27 mouse cellular contexts compared by ENCODE assay signal in the genomic region with DNA sequence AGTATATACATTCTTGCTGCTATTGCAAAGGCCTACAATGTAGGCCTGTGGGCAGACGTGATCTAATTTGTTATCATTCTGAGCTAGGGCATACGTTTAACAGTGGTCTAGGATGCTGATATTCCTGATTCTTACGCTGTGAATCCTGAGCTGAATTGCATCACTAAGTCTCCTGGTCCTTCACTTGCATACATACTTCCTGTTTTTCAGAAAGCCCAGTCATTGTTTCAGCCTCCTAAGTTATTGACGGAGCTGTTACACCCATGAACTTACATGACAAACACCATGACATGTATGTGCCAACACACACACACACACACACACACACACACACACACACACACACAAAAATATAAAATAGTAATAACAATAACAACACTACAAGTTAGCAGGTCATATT. TPM values are rescaled to one million over a fixed set of nuclear protein-coding genes. Genes with fewer than 3 reads are reported as not detected.
"Had no signal": no experiment of that assay in that cellular context is flagged by ENCODE, and none has a peak within 500 bp of the region (broad histone marks: within the 10 kb centered on the region; RNA-seq: fewer than 3 reads in every experiment).

No protein-coding gene starts in this region.

- H3K27ac ChIP-seq: kidney, embryonic 15.5 days; liver, embryonic 14.5 days; lung, embryonic 15.5 days; macrophage; neural tube, embryonic 12.5 days; neural tube, embryonic 15.5 days had no signal

- H3K4me3 ChIP-seq: kidney, embryonic 15.5 days; lung, embryonic 15.5 days; neural tube, embryonic 12.5 days; neural tube, embryonic 15.5 days had no signal

- H3K4me1 ChIP-seq: kidney, embryonic 15.5 days; lung, embryonic 15.5 days; neural tube, embryonic 12.5 days; neural tube, embryonic 15.5 days had no signal

- DNase-seq: kidney, adult 11 months; kidney, adult 8-10 months; kidney, postnatal 10 days; kidney, postnatal 4 days; lung, adult 18-20 months; lung, postnatal 14 days; midbrain, embryonic 14.5 days; retina, postnatal 1 day; thymus, adult 2 months; thymus, postnatal 14 days; thymus, postnatal 4 days had no signal

- H3K4me2 ChIP-seq: kidney, embryonic 15.5 days; lung, embryonic 15.5 days; midbrain, embryonic 11.5 days; neural tube, embryonic 12.5 days; neural tube, embryonic 15.5 days had no signal

- H3K9me3 ChIP-seq: kidney, embryonic 15.5 days; lung, embryonic 15.5 days; neural tube, embryonic 12.5 days; neural tube, embryonic 15.5 days had no signal

- H3K9ac ChIP-seq: kidney, embryonic 15.5 days; liver, embryonic 14.5 days; lung, embryonic 15.5 days; neural tube, embryonic 12.5 days; neural tube, embryonic 15.5 days had no signal

- H3K27me3 ChIP-seq: kidney, embryonic 15.5 days; lung, embryonic 15.5 days; neural tube, embryonic 12.5 days; neural tube, embryonic 15.5 days had no signal

- H3K36me3 ChIP-seq: kidney, embryonic 15.5 days; lung, embryonic 15.5 days; neural tube, embryonic 12.5 days; neural tube, embryonic 15.5 days had no signal

RNA-seq across cellular contexts. Expression of a gene that starts 1.7 kb away (rescaled TPM):
- total RNA-seq: layer of hippocampus, adult 18-20 months; layer of hippocampus, postnatal 14 days; left cerebral cortex, postnatal 36 days; midbrain, postnatal 0 days had no signal
- polyA plus RNA-seq: limb, embryonic 11.5 days; midbrain, embryonic 11.5 days; midbrain, postnatal 0 days had no signal

RNA-seq across cellular contexts. Expression of a gene that starts 12.0 kb away (rescaled TPM):
- total RNA-seq: layer of hippocampus, adult 18-20 months; liver, adult 2 months; megakaryocyte-erythroid progenitor cell, adult 5-6 weeks; midbrain, postnatal 0 days had no signal
- polyA plus RNA-seq: limb, embryonic 11.5 days; macrophage; midbrain, embryonic 11.5 days; midbrain, embryonic 14.5 days; midbrain, postnatal 0 days; neural tube, embryonic 12.5 days; neural tube, embryonic 15.5 days; small intestine, adult 2 months had no signal

RNA-seq across cellular contexts. Expression of a gene that starts 55.0 kb away (rescaled TPM):
- total RNA-seq: layer of hippocampus, adult 18-20 months; layer of hippocampus, postnatal 14 days; left cerebral cortex, adult 8-10 months; left cerebral cortex, postnatal 36 days; midbrain, postnatal 0 days had no signal
- polyA plus RNA-seq: midbrain, embryonic 11.5 days; midbrain, embryonic 14.5 days; midbrain, postnatal 0 days; neural tube, embryonic 12.5 days; neural tube, embryonic 15.5 days had no signal
